Mouse (Mus musculus) heart, postnatal 0 days (tissue): ENCODE results near the gene Tbck.

Source experiments
- CTCF ChIP-seq: IDR thresholded peaks from 2 replicates; pipeline ENCODE4 v1.5.1; 2016; ENCODE audit warnings: antibody characterized with exemption, control low read depth, low read depth
- EP300 ChIP-seq: IDR thresholded peaks from 2 replicates; pipeline ENCODE4 v1.6.1; 2016; ENCODE audit warnings: antibody characterized with exemption, low read depth

- TF ChIP-seq CTCF, result no peak
- TF ChIP-seq EP300, result no peak
These were observed 82.2 kb downstream of the Tbck start for GRCm38 (mm10) chr3:132766033-132766726.
